Mouse (Mus musculus) embryonic facial prominence, embryonic 11.5 days (tissue): Measurements from ENCODE around the gene Pde11a. TPM values are rescaled to one million over a fixed set of nuclear protein-coding genes. Genes with fewer than 3 reads are reported as not detected.

Source experiments
- ATAC-seq: fragments of 200-750 bp; cut with Nextera tagmentation; replicated peaks from 2 replicates; pipeline ENCODE4 v1.8.0; 2017; ENCODE audit warnings: low read depth; ENCODE audit not compliant: insufficient number of reproducible peaks, low FRiP score, low TSS enrichment
- DNase-seq: peaks from one replicate; pipeline ENCODE4 v3.0.0-alpha.2; 2015; ENCODE audit warnings: low spot score
- H3K27ac ChIP-seq: fragments of 300-500 bp; sonication (generic); replicated peaks from 2 replicates; pipeline ENCODE4 v1.5.1; 2014; ENCODE audit warnings: mild to moderate bottlenecking, low read depth, low read length, control low read depth
- H3K27me3 ChIP-seq: fragments of 300-500 bp; sonication (generic); 2 replicates; pipeline ENCODE4 v1.6.1; 2014; ENCODE audit warnings: mild to moderate bottlenecking, low read length, moderate library complexity, mixed read lengths; ENCODE audit not compliant: control insufficient read depth, insufficient read depth
- H3K36me3 ChIP-seq: fragments of 300-500 bp; sonication (generic); replicated peaks from 2 replicates; pipeline ENCODE4 v1.6.1; 2014; ENCODE audit warnings: low read depth, mild to moderate bottlenecking, low read length, moderate library complexity, mixed read lengths; ENCODE audit not compliant: control insufficient read depth, insufficient read depth
- H3K4me1 ChIP-seq: fragments of 300-500 bp; sonication (generic); 2 replicates; pipeline ENCODE4 v1.6.1; 2014; ENCODE audit warnings: low read length, mixed read lengths; ENCODE audit not compliant: control insufficient read depth, insufficient read depth
- H3K4me2 ChIP-seq: fragments of 300-500 bp; sonication (generic); 2 replicates; pipeline ENCODE4 v1.6.1; 2014; ENCODE audit warnings: low read depth, mild to moderate bottlenecking, control low read depth, low read length, moderate library complexity
- H3K4me3 ChIP-seq: fragments of 300-500 bp; sonication (generic); 2 replicates; pipeline ENCODE4 v1.5.1; 2014; ENCODE audit warnings: low read depth, low read length, control low read depth
- H3K9ac ChIP-seq: fragments of 300-500 bp; sonication (generic); replicated peaks from 2 replicates; pipeline ENCODE4 v1.6.1; 2014; ENCODE audit warnings: mild to moderate bottlenecking, control low read depth, low read length
- H3K9me3 ChIP-seq: fragments of 300-500 bp; sonication (generic); replicated peaks from 2 replicates; pipeline ENCODE4 v1.6.1; 2016; ENCODE audit warnings: mild to moderate bottlenecking, low read length, inconsistent platforms, mixed read lengths; ENCODE audit not compliant: control insufficient read depth
- WGBS: fragments of 180-500 bp; shearing (Covaris S2); extraction: QIAGEN DNeasy Blood & Tissue Kit; methylation state at CpG from one replicate; pipeline ENCODE4 v1.1.7; 2014; 5-methylcytosine and 5-hydroxymethylcytosine counted together
- polyA plus RNA-seq: library from polyadenylated mRNA; unstranded; fragments of >200 nt; fragmentation: Nextera tagmentation; extraction: Ambion mirVana; gene quantifications from 2 replicates; pipeline ENCODE4 v1.2.1, GENCODE M21; 2014

Gene Pde11a
- polyA plus RNA-seq, 1 experiment from 2014 or later = 0.28 TPM

GRCm38 (mm10) chr2:76083396-76083795 lies 255.2 kb downstream of the Pde11a start:
- no peak overlapping the region for H3K9ac ChIP-seq
- no peak overlapping the region for H3K4me2 ChIP-seq
- H3K4me1 ChIP-seq = no peaks in the 10 kb centered on the region
- no peak for ATAC-seq
- H3K36me3 ChIP-seq = no peaks in the 10 kb centered on the region
- no peaks in the 10 kb centered on the region for H3K9me3 ChIP-seq
- DNase-seq = no peak
- 81% methylated on average over 2 of the region's 2 CpGs for WGBS
- no peaks in the 10 kb centered on the region for H3K27me3 ChIP-seq
- H3K4me3 ChIP-seq = no peak overlapping the region
- no peak overlapping the region for H3K27ac ChIP-seq

- no peak overlapping the region for H3K4me2 ChIP-seq
- WGBS = 72% methylated on average over 5 of the region's 5 CpGs
- no peak overlapping the region for H3K27ac ChIP-seq
- no peaks in the 10 kb centered on the region for H3K9me3 ChIP-seq
- ATAC-seq (no peak), DNase-seq (no peak)
- no peak overlapping the region for H3K9ac ChIP-seq
- H3K36me3 ChIP-seq = no peaks in the 10 kb centered on the region
- no peak overlapping the region for H3K4me3 ChIP-seq
- no peaks in the 10 kb centered on the region for H3K4me1 ChIP-seq
- H3K27me3 ChIP-seq = no peaks in the 10 kb centered on the region
Measured at GRCm38 (mm10) chr2:76081991-76082390, 256.6 kb downstream of the Pde11a start.

GRCm38 (mm10) chr2:76080549-76080948 lies 258.0 kb downstream of the Pde11a start:
- Histone ChIP-seq H3K27ac (no peak overlapping the region), H3K9ac (no peak overlapping the region), H3K27me3 (no peaks in the 10 kb centered on the region), H3K4me3 (no peak overlapping the region), H3K9me3 (no peaks in the 10 kb centered on the region), H3K36me3 (no peaks in the 10 kb centered on the region), H3K4me1 (no peaks in the 10 kb centered on the region), H3K4me2 (no peak overlapping the region)
- ATAC-seq (no peak), DNase-seq (no peak)
- 80% methylated on average over 3 of the region's 3 CpGs for WGBS

GRCm38 (mm10) chr2:76076838-76077237 lies 261.7 kb downstream of the Pde11a start:
- 61% methylated on average over 2 of the region's 2 CpGs for WGBS
- Histone ChIP-seq H3K4me1 (no peaks in the 10 kb centered on the region), H3K9ac (no peak overlapping the region), H3K27me3 (no peaks in the 10 kb centered on the region), H3K27ac (no peak overlapping the region), H3K36me3 (no peaks in the 10 kb centered on the region), H3K4me2 (no peak overlapping the region), H3K9me3 (no peaks in the 10 kb centered on the region), H3K4me3 (no peak overlapping the region)
- no peak for ATAC-seq
- DNase-seq = no peak

GRCm38 (mm10) chr2:76076047-76076446 lies 262.5 kb downstream of the Pde11a start:
- Histone ChIP-seq H3K27ac (no peak overlapping the region), H3K27me3 (no peaks in the 10 kb centered on the region), H3K36me3 (no peaks in the 10 kb centered on the region), H3K9me3 (no peaks in the 10 kb centered on the region), H3K4me3 (no peak overlapping the region), H3K4me2 (no peak overlapping the region), H3K9ac (no peak overlapping the region), H3K4me1 (no peaks in the 10 kb centered on the region)
- ATAC-seq (no peak), DNase-seq (no peak)
- 94% methylated on average over 4 of the region's 4 CpGs for WGBS

GRCm38 (mm10) chr2:76073079-76073478 lies 265.5 kb downstream of the Pde11a start:
- Histone ChIP-seq H3K9ac (no peak overlapping the region), H3K4me2 (no peak overlapping the region), H3K4me1 (no peaks in the 10 kb centered on the region), H3K9me3 (no peaks in the 10 kb centered on the region), H3K36me3 (no peaks in the 10 kb centered on the region), H3K4me3 (no peak overlapping the region), H3K27me3 (no peaks in the 10 kb centered on the region), H3K27ac (no peak overlapping the region)
- no peak for DNase-seq
- no peak for ATAC-seq
- 68% methylated on average over 6 of the region's 6 CpGs for WGBS

- Histone ChIP-seq H3K27ac (peak overlapping the region; percentile 5), H3K9me3 (no peaks in the 10 kb centered on the region), H3K27me3 (no peaks in the 10 kb centered on the region), H3K9ac (peak overlapping the region; percentile 43), H3K36me3 (no peaks in the 10 kb centered on the region), H3K4me2 (0 out of 2 replicates have a peak overlapping the region, but pooled peaks have one; percentile 11), H3K4me3 (peak overlapping the region; percentile 26), H3K4me1 (no peaks in the 10 kb centered on the region)
- DNase-seq (peak; percentile 94), ATAC-seq (peak; percentile 95)
- 1% methylated on average over 19 of the region's 19 CpGs for WGBS
Measured at GRCm38 (mm10) chr2:76070432-76071306, 267.9 kb downstream of the Pde11a start.

GRCm38 (mm10) chr2:76069238-76069637 lies 269.3 kb downstream of the Pde11a start:
- H3K27me3 ChIP-seq = no peaks in the 10 kb centered on the region; the same call in 1 of the 2 replicates
- no peak for DNase-seq

More at GRCm38 (mm10) chr2:76069238-76069637, 269.3 kb downstream of the Pde11a start:
- Histone ChIP-seq H3K36me3 (no peaks in the 10 kb centered on the region), H3K4me2 (no peak overlapping the region), H3K4me3 (no peak overlapping the region), H3K4me1 (no peaks in the 10 kb centered on the region), H3K27ac (no peak overlapping the region), H3K9ac (no peak overlapping the region), H3K9me3 (no peaks in the 10 kb centered on the region)
- no peak for ATAC-seq
- WGBS = 87% methylated on average over 13 of the region's 13 CpGs
